Mouse (Mus musculus) brain, embryonic 14.5 days (tissue): ENCODE results near the gene Tmem38b.

ENCODE experiments used
- CTCF ChIP-seq: fragments of 200-500 bp; IDR thresholded peaks from 2 replicates; pipeline ENCODE4 v1.5.1; 2012; ENCODE audit warnings: inconsistent platforms, mild to moderate bottlenecking, moderate library complexity, borderline replicate concordance; ENCODE audit not compliant: insufficient read depth, insufficient read length; ENCODE audit errors: extremely low read depth
- POLR2A ChIP-seq: fragments of 200-500 bp; IDR thresholded peaks from 2 replicates; pipeline ENCODE4 v1.6.1; 2012; ENCODE audit warnings: mild to moderate bottlenecking, inconsistent platforms, borderline replicate concordance; ENCODE audit not compliant: poor library complexity, insufficient read depth, insufficient read length, severe bottlenecking; ENCODE audit errors: extremely low read depth

DNA sequence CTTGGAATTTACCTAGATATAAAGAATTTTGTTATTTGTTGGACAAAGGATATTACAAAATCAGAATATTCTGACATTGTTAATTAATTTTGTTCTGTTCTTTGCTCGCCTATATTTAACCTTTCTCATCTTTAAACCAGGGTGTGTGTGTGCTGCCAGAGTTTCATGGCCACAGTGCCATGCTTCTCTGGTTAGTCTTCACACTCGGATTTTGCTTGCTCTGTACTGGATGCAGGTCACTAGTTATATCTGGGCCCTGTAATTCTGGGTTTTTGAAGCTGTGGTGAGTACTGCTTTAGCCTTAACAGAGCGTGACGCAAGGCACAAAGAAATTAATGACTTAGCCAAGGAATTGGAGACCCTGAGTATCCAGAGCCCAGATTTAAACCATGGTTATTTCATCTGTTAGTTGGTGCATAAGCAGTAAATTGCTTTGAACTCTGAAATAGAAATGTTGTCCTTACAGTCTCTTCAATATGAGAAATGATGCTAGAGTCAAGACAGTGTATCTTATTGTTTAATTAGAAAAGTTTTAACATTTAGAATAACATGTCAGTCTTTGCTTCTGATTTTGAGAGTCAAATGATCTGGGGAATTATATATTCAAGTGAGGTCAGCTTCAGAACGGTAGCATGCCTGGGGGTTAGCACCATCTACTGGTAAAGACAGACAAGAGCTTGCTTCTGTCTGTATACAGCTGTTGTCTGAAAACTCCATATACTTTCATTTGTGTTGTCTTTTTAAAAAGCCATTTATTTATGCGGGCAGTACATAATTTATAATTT, 19.2 kb downstream of the Tmem38b start:
- peak; percentile 66; the same call in 1 of the 2 replicates for TF ChIP-seq CTCF
- TF ChIP-seq POLR2A = no peak
